Mouse (Mus musculus) heart, embryonic 14.5 days (tissue): Measurements from ENCODE around the gene Aunip. TPM values are rescaled to one million over a fixed set of nuclear protein-coding genes. Genes with fewer than 3 reads are reported as not detected.

Experiments
- microRNA-seq: library from miRNA; unstranded; fragments of <30 nt; microRNA quantifications from one replicate; pipeline ENCODE4, GENCODE M21; 2016
- polyA plus RNA-seq: library from polyadenylated mRNA; unstranded; fragments of >200 nt; fragmentation: Nextera tagmentation; extraction: Ambion mirVana; gene quantifications from 2 replicates; pipeline ENCODE4 v1.2.1, GENCODE M21; 2014

The Aunip gene
- polyA plus RNA-seq, 1 experiment from 2014 or later, result 3.2 TPM

Small RNA genes lying within 50 kb of the gene (microRNA-seq; reads per million reads assigned to microRNA genes)
- gene Gm23634 (not detected), gene Mir6403 (not detected)

Other genes starting within 250 kb of the Aunip start
- 13.5 and 15.3 TPM in 2 replicates for gene Pdik1l, start 223.1 kb upstream of the Aunip start, polyA plus RNA-seq
- gene Trim63, start 195.9 kb upstream of the Aunip start, polyA plus RNA-seq, result 39.4 and 43.2 TPM in 2 replicates
- 0.08 and 0.11 TPM in 2 replicates for gene Slc30a2, start 167.8 kb upstream of the Aunip start, polyA plus RNA-seq
- gene Extl1, start 127.1 kb upstream of the Aunip start, polyA plus RNA-seq, result 2.8 and 2.9 TPM in 2 replicates
- gene Pafah2, start 114.7 kb upstream of the Aunip start, polyA plus RNA-seq, result 11.1 and 12.8 TPM in 2 replicates
- gene Stmn1, start 42.7 kb upstream of the Aunip start, polyA plus RNA-seq, result 933 and 977 TPM in 2 replicates
- 4.2 and 4.6 TPM in 2 replicates for gene Paqr7, start 14.3 kb upstream of the Aunip start, polyA plus RNA-seq
- gene Mtfr1l, start 24.4 kb downstream of the Aunip start, polyA plus RNA-seq, result 170 and 175 TPM in 2 replicates
- 41.5 and 43.6 TPM in 2 replicates for gene Selenon, start 41.2 kb downstream of the Aunip start, polyA plus RNA-seq
- gene Man1c1, start 193.3 kb downstream of the Aunip start, polyA plus RNA-seq, result 7.8 TPM in 2 replicates